Mouse (Mus musculus): ENCODE data around the gene Cryba1. TPM values are rescaled to one million over a fixed set of nuclear protein-coding genes. Genes with fewer than 3 reads are reported as not detected.

Cryba1 gene
- polyA plus RNA-seq, 1 experiment from 2014 or later: not detected

DNA sequence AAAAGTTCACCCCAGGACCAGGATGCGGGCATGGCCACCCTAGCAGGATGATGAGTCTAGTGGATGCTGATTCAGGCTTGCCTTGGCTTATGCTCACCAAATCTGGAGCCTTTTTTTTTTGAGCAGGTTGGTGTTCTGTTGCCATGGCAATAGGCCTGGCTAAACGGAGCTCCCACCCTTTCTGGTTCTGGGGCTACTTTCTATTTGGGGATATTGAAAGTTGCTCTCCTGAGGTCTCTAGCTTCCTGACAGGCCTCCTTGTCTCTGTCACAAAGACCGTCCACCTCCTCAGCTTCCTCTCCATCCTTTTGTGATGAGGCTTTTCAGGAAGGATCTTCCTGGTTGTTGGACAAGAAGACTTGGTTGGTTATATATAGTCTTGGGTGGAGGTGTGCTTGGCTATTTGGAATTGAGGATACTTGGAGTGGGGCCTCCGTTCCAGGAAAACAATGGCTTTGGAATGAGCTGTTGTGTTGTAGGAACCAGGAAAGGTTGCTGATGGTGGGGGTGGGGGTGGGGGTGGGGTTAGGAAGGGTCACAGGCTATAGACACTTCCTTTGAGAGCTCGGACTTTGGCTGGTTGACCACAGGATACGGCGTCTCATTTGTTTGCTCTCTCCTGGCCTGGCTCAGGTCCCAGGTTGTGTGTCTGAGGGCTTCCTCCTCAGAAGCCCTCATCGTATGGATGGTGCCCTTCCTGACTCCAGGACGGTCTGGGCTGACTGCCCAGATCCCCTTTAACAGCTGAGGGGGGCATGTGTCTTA is 39.8 kb upstream of the Cryba1 start:
- Histone ChIP-seq H3K4me3 (ENCODE audit: low read depth, low read length) (0 out of 2 replicates have a peak overlapping the region, but pooled peaks have one; percentile 3), H3K36me3 (ENCODE audit: control insufficient read depth, insufficient read depth) (no peaks in the 10 kb centered on the region), H3K9me3 (ENCODE audit: control insufficient read depth) (no peaks in the 10 kb centered on the region), H3K27ac (ENCODE audit: low read depth, low read length) (peak overlapping the region; percentile 94), H3K4me1 (replicated peaks; ENCODE audit: control insufficient read depth, insufficient read depth, low read length) (peaks cover 12% of the 10 kb centered on the region), H3K27me3 (replicated peaks; ENCODE audit: control insufficient read depth, insufficient read depth, low read length) (no peaks in the 10 kb centered on the region), H3K9ac (ENCODE audit: low read depth, low read length) (peak overlapping the region; percentile 66; the same call in 1 of the 2 replicates), H3K4me2 (replicated peaks; ENCODE audit: low read depth) (peak overlapping the region; percentile 91)
- ATAC-seq: no peak
- WGBS: 34% methylated on average over 9 of the region's 9 CpGs
- TF ChIP-seq CTCF (IDR thresholded peaks at IDR 0.05; ENCODE audit: low read depth): no peak

DNA sequence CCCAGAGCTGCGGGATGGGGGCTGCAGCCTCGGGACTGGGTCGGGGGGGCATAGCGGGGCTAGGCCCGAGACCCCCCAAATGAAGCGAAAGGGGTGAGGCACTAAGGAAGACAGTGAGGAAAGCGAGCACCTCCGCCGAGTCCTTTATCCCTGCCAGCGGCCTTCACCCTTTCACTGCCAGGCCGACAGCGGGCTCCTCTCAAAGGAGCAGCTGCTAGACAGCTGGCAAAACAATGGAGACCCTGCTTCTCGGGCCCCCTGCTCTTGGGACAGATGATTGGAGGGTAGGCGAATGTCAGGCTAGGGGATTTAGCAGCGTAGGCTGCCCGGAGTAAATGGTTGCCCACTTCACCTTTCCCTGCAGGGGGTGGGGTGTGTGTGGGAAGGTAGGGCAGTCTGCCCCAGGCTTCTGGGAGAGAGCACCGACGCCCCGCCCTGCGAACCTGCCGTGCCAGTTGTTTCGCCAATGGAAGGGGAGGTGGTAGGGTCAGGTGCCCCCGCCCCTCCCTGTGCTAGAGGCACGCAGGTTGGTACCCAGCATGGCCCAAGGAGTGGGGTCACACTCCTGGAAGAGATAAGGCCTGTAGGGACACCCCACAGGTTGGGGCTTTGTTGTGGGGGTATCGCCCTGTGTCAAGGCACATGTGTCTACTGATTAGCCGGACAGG is 38.7 kb upstream of the Cryba1 start:
- peak overlapping the region; percentile 87 for H3K4me3 ChIP-seq (ENCODE audit: low read depth, low read length)
- no peaks in the 10 kb centered on the region for H3K9me3 ChIP-seq (ENCODE audit: control insufficient read depth)
- ATAC-seq: peak; percentile 45
- peaks cover 12% of the 10 kb centered on the region for H3K4me1 ChIP-seq (replicated peaks; ENCODE audit: control insufficient read depth, insufficient read depth, low read length)
- H3K27ac ChIP-seq (ENCODE audit: low read depth, low read length): peak overlapping the region; percentile 94
- peak overlapping the region; percentile 94 for H3K9ac ChIP-seq (ENCODE audit: low read depth, low read length)
- peak overlapping the region; percentile 91 for H3K4me2 ChIP-seq (replicated peaks; ENCODE audit: low read depth)
- 5% methylated on average over 26 of the region's 26 CpGs for WGBS
- no peaks in the 10 kb centered on the region for H3K27me3 ChIP-seq (replicated peaks; ENCODE audit: control insufficient read depth, insufficient read depth, low read length)
- H3K36me3 ChIP-seq (ENCODE audit: control insufficient read depth, insufficient read depth): no peaks in the 10 kb centered on the region
- no peak for TF ChIP-seq CTCF (IDR thresholded peaks at IDR 0.05; ENCODE audit: low read depth)

DNA sequence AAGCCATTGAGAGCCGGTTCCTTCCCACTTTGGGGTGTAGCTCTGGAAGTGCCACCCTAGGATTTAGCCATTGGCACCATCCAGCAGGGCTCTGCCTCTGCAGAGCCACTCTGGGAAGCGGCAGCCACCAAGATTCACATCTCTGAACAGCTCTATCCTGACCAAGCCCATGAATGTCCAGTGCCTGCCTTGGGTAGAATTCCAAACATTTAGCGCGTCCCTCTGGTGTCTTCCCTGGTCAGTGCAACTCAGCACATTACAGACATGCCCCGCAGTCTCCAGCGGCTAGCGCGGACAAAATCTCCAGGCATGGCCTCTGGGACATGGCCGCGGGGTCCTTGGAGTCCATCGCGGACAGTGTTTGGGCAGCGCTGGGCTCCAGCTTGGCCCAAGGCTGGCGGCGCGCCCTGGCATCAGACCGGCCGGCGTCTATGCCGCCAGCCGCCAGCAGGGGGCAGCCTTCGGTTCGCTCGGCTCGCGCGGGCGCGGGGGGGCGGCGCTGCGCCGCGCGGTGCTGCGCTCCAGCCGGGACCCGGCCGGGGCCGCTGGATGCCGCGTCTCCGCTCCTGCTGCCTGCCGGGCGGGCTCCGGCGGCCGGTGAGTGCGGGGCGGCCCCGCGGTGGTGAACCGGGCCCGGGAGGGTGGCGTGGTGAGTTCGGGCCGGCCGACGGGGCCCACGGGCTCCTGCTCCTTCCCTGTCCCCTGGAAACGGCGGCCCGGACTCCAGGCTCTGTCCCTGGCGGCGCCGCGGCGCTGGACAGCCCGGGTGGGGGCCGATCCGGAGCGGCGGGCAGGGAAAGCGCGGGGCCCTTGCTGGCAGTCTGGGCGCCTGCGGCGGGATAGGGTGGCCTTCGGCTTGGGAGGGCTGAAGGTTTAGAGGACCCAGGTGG is 37.9 kb upstream of the Cryba1 start, which contains the start of gene Myo18a:
Gene Myo18a, plus strand, starts transcription at position 464 of the 890 bp plus-strand sequence.
- ATAC-seq: peak; percentile 69
- Histone ChIP-seq H3K4me2 (replicated peaks; ENCODE audit: low read depth) (peak within 1 kb of the TSS; percentile 91), H3K9me3 (ENCODE audit: control insufficient read depth) (no peaks in the 10 kb centered on the region), H3K4me1 (replicated peaks; ENCODE audit: control insufficient read depth, insufficient read depth, low read length) (peaks cover 12% of the 10 kb centered on the region), H3K27ac (ENCODE audit: low read depth, low read length) (peak within 1 kb of the TSS; percentile 94), H3K27me3 (replicated peaks; ENCODE audit: control insufficient read depth, insufficient read depth, low read length) (no peaks in the 10 kb centered on the region), H3K9ac (ENCODE audit: low read depth, low read length) (peak within 1 kb of the TSS; percentile 94), H3K4me3 (ENCODE audit: low read depth, low read length) (peak within 1 kb of the TSS; percentile 87), H3K36me3 (ENCODE audit: control insufficient read depth, insufficient read depth) (no peaks in the 10 kb centered on the region)
- 3% methylated on average over 65 of the region's 79 CpGs for WGBS
- TF ChIP-seq CTCF (IDR thresholded peaks at IDR 0.05; ENCODE audit: low read depth): peak; percentile 74

DNA sequence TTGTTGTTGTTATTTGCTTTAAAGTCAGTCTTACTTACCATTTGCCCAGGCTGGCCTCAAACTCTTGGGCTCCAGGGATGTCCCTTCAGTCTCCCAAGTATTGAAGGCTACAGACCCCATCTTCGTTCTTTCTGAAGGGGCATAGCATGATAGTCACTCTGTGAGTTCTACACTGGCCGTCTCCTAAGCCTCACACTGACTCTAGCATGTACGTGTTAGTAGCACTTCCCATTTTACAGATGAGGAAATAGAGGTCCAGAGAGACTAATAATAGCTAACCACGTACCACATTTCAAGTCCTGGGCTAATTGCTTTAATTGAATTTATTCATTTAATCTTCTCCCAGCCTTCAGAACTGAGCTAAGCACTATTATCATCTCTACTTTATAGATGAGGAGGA is 34.9 kb upstream of the Cryba1 start:
- H3K4me2 ChIP-seq (replicated peaks; ENCODE audit: low read depth): no peak overlapping the region
- no peaks in the 10 kb centered on the region for H3K27me3 ChIP-seq (replicated peaks; ENCODE audit: control insufficient read depth, insufficient read depth, low read length)
- WGBS: 89% methylated on average over 4 of the region's 4 CpGs
- no peaks in the 10 kb centered on the region for H3K4me1 ChIP-seq (replicated peaks; ENCODE audit: control insufficient read depth, insufficient read depth, low read length)
- H3K36me3 ChIP-seq (ENCODE audit: control insufficient read depth, insufficient read depth): no peaks in the 10 kb centered on the region
- no peaks in the 10 kb centered on the region for H3K9me3 ChIP-seq (ENCODE audit: control insufficient read depth)
- no peak overlapping the region for H3K27ac ChIP-seq (ENCODE audit: low read depth, low read length)
- no peak overlapping the region for H3K4me3 ChIP-seq (ENCODE audit: low read depth, low read length)
- ATAC-seq: no peak
- no peak for TF ChIP-seq CTCF (IDR thresholded peaks at IDR 0.05; ENCODE audit: low read depth)
- H3K9ac ChIP-seq (ENCODE audit: low read depth, low read length): no peak overlapping the region

DNA sequence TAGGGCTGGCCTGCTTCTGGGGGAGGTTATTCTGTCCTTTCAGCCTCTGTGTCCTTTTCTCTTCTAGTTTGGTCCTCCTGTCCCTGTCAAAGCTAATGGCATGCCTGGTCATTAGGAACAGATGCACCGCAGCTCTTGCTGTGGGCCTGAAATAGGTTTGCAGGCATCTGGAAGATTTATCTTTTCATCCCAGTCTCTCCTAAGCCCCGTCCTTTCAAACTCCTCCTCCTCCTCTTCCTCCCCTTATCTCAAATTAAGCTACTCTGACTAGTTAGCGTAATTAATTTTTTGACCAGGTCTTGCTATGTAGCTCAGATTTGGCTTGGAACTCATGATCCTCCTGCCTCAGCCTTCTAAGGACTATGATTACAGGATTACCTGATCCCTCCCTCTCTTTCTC is 28.4 kb upstream of the Cryba1 start:
- Histone ChIP-seq H3K4me1 (replicated peaks; ENCODE audit: control insufficient read depth, insufficient read depth, low read length) (no peaks in the 10 kb centered on the region), H3K4me3 (ENCODE audit: low read depth, low read length) (no peak overlapping the region), H3K9me3 (ENCODE audit: control insufficient read depth) (no peaks in the 10 kb centered on the region), H3K27ac (ENCODE audit: low read depth, low read length) (no peak overlapping the region), H3K36me3 (ENCODE audit: control insufficient read depth, insufficient read depth) (no peaks in the 10 kb centered on the region), H3K27me3 (replicated peaks; ENCODE audit: control insufficient read depth, insufficient read depth, low read length) (no peaks in the 10 kb centered on the region), H3K4me2 (replicated peaks; ENCODE audit: low read depth) (no peak overlapping the region), H3K9ac (ENCODE audit: low read depth, low read length) (no peak overlapping the region)
- no peak for ATAC-seq
- 81% methylated on average over 3 of the region's 3 CpGs for WGBS
- no peak for TF ChIP-seq CTCF (IDR thresholded peaks at IDR 0.05; ENCODE audit: low read depth)

DNA sequence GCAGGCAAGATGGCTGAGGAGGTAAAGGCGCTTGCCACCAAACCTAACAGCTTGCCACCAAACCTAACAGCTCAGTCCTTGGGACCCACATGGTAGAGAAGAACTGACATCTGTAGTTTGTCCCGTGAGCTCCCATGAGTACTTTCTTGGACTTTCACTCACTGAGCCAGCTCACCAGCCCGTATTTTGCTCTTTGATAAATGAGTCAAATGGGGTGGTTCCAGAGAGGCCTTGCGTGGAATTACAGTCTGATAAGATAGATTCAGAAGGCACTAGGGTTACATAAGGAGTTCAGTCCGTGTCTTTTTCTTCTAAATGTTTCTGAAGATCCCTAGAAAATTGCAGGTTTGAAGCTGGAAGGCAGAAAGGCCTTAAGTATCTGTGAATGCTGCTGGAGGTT is 27.4 kb upstream of the Cryba1 start:
- ATAC-seq: peak; percentile 60
- Histone ChIP-seq H3K4me3 (ENCODE audit: low read depth, low read length) (no peak overlapping the region), H3K36me3 (ENCODE audit: control insufficient read depth, insufficient read depth) (no peaks in the 10 kb centered on the region), H3K9me3 (ENCODE audit: control insufficient read depth) (no peaks in the 10 kb centered on the region), H3K4me1 (replicated peaks; ENCODE audit: control insufficient read depth, insufficient read depth, low read length) (no peaks in the 10 kb centered on the region), H3K27me3 (replicated peaks; ENCODE audit: control insufficient read depth, insufficient read depth, low read length) (no peaks in the 10 kb centered on the region), H3K27ac (ENCODE audit: low read depth, low read length) (no peak overlapping the region), H3K9ac (ENCODE audit: low read depth, low read length) (no peak overlapping the region), H3K4me2 (replicated peaks; ENCODE audit: low read depth) (no peak overlapping the region)
- no peak for TF ChIP-seq CTCF (IDR thresholded peaks at IDR 0.05; ENCODE audit: low read depth)
- 43% methylated on average over 5 of the region's 5 CpGs for WGBS
